In genomic region chr2:112490483-112491196, GRCm38 (mm10) we compare ENCODE assay signal across 27 mouse cellular contexts. TPM values are rescaled to one million over a fixed set of nuclear protein-coding genes. Genes with fewer than 3 reads are reported as not detected.
A peak's percentile ranks its signal among the peaks of the same experiment; 100 is the strongest.
DNase-seq lines count a peak whose midpoint lies in the region; ATAC-seq lines count a peak whose summit lies in the region.
"Had no signal": no experiment of that assay in that cellular context is flagged by ENCODE, and none has a peak within 500 bp of the region (broad histone marks: within the 10 kb centered on the region; RNA-seq: fewer than 3 reads in every experiment).

No protein-coding gene starts in this region.

- H3K9me3 ChIP-seq in kidney, embryonic 15.5 days (replicated peaks), result no peaks in the 10 kb centered on the region
- H3K9me3 ChIP-seq: embryonic facial prominence, embryonic 10.5 days; embryonic facial prominence, embryonic 12.5 days; forebrain, embryonic 13.5 days; forebrain, embryonic 15.5 days; G1E had no signal

- no peak overlapping the region for H3K4me3 ChIP-seq in kidney, embryonic 15.5 days (replicated peaks)
- H3K4me3 ChIP-seq: embryonic facial prominence, embryonic 10.5 days; embryonic facial prominence, embryonic 12.5 days; forebrain, embryonic 13.5 days; forebrain, embryonic 15.5 days had no signal

- 0 out of 2 replicates have a peak overlapping the region, but pooled peaks have one; percentile 18 for H3K27ac ChIP-seq in kidney, embryonic 15.5 days
- H3K27ac ChIP-seq: embryonic facial prominence, embryonic 10.5 days; embryonic facial prominence, embryonic 12.5 days; forebrain, embryonic 13.5 days; forebrain, embryonic 15.5 days had no signal

- H3K36me3 ChIP-seq in kidney, embryonic 15.5 days, result no peaks in the 10 kb centered on the region
- H3K36me3 ChIP-seq: embryonic facial prominence, embryonic 10.5 days; embryonic facial prominence, embryonic 12.5 days; forebrain, embryonic 15.5 days; G1E had no signal

- H3K4me1 ChIP-seq in kidney, embryonic 15.5 days, result peaks cover 11% of the 10 kb centered on the region

- no peaks in the 10 kb centered on the region for H3K27me3 ChIP-seq in kidney, embryonic 15.5 days
- H3K27me3 ChIP-seq: CH12.LX; embryonic facial prominence, embryonic 12.5 days; forebrain, embryonic 13.5 days; forebrain, embryonic 15.5 days; Patski had no signal

- 55% methylated on average over 11 of the region's 11 CpGs for WGBS in kidney, embryonic 15.5 days

- no peak overlapping the region for H3K4me2 ChIP-seq in kidney, embryonic 15.5 days
- H3K4me2 ChIP-seq: embryonic facial prominence, embryonic 12.5 days; forebrain, embryonic 13.5 days; forebrain, embryonic 15.5 days had no signal

- DNase-seq in cerebellum, adult 9-10 months, result peak; percentile 13
- no peak for DNase-seq in cerebellum, postnatal 4 days (ENCODE audit: low spot score in 2 of 2)
- DNase-seq in cerebellum, postnatal 10 days, result peak; percentile 8 to 21
- no peak for DNase-seq in cerebellum, postnatal 14 days
- DNase-seq in kidney, postnatal 25 days, result no peak
- peak; percentile 7 for DNase-seq in left cerebral cortex, postnatal 4 days
- DNase-seq in left cerebral cortex, adult 8-10 months (ENCODE audit: low spot score in 2 of 2), result no peak
- DNase-seq: adrenal gland, adult 8-10 months; adrenal gland, postnatal 14 days; adrenal gland, postnatal 36 days; B cell, adult 2 months; cerebellum, adult 11 months; cerebellum, adult 18-20 months; cerebellum, adult 8-10 months; cerebellum, postnatal 36 days; forebrain, postnatal 0 days had no signal

- no peak for ATAC-seq in kidney, embryonic 15.5 days (replicated peaks; ENCODE audit: low FRiP score)
- ATAC-seq: activated CD4-positive, CD25-positive, alpha-beta regulatory T cell, adult 4 months; CD4-positive, CD25-positive, alpha-beta regulatory T cell, adult 4 months; forebrain, embryonic 13.5 days; forebrain, embryonic 15.5 days; forebrain, postnatal 0 days; Patski had no signal

- intact Hi-C loops in left cerebral cortex, postnatal 4 days (cut with DNase I), result no loop called here

- no peak overlapping the region for H3K9ac ChIP-seq in kidney, embryonic 15.5 days
- H3K9ac ChIP-seq: embryonic facial prominence, embryonic 12.5 days; forebrain, embryonic 13.5 days; forebrain, embryonic 15.5 days; forebrain, postnatal 0 days had no signal

RNA-seq across cellular contexts. Expression of gene Aven, which starts 2.1 kb away (rescaled TPM):
- polyA plus RNA-seq in kidney, embryonic 15.5 days (2015; fragmentation: Nextera tagmentation; extraction: Ambion mirVana), result 7.2 and 9.3 TPM in 2 replicates
- total RNA-seq in left cerebral cortex, postnatal 4 days (2021), result 10 to 100 TPM in 1 of 2 experiments, 1 to 10 TPM in 1; 7.3 to 10.8 TPM
- total RNA-seq in left cerebral cortex, adult 8-10 months (2022), result 10 to 100 TPM; 10.1 to 14.8 (median 13.1) TPM

RNA-seq across cellular contexts. Expression of gene Chrm5, which starts 10.1 kb away (rescaled TPM):
- 0.17 and 0.22 TPM in 2 replicates for polyA plus RNA-seq in kidney, embryonic 15.5 days (2015; fragmentation: Nextera tagmentation; extraction: Ambion mirVana)
- 1 to 10 TPM; 3.4 to 4.2 TPM for total RNA-seq in left cerebral cortex, postnatal 4 days (2021)
- 1 to 10 TPM in 3 of 4 experiments, under 1 TPM in 1; 0.97 to 2.4 (median 1.7) TPM for total RNA-seq in left cerebral cortex, adult 8-10 months (2022)
- total RNA-seq: adrenal gland, adult 18-20 months; adrenal gland, adult 8-10 months; adrenal gland, postnatal 14 days; adrenal gland, postnatal 36 days; CH12.LX; G1E had no signal
- polyA plus RNA-seq: activated CD4-positive, CD25-positive, alpha-beta regulatory T cell, adult 4 months; CD4-positive, CD25-positive, alpha-beta regulatory T cell, adult 4 months; embryonic facial prominence, embryonic 10.5 days; embryonic facial prominence, embryonic 12.5 days; forebrain, embryonic 13.5 days; G1E; Patski had no signal

RNA-seq across cellular contexts. Expression of gene Emc7, which starts 35.8 kb away (rescaled TPM):
- polyA plus RNA-seq in kidney, embryonic 15.5 days (2015; fragmentation: Nextera tagmentation; extraction: Ambion mirVana), result 19.3 and 20.0 TPM in 2 replicates
- 10 to 100 TPM; 20.7 to 23.3 TPM for total RNA-seq in left cerebral cortex, postnatal 4 days (2021)
- 10 to 100 TPM; 48.2 to 52.6 (median 50.1) TPM for total RNA-seq in left cerebral cortex, adult 8-10 months (2022)

Comparison
In these comparisons a context has a peak if more than half of its experiments do, and no peak if none do; other contexts are left out.
1. DNase-seq: peak in cerebellum, adult 9-10 months (single experiment), cerebellum, postnatal 10 days (2 of 2) and left cerebral cortex, postnatal 4 days (single experiment); none in cerebellum, postnatal 4 days (0 of 2), cerebellum, postnatal 14 days (0 of 2), kidney, postnatal 25 days (0 of 2) and left cerebral cortex, adult 8-10 months (0 of 2).